Mouse (Mus musculus): ENCODE data around the gene Shoc2.

GRCm38 (mm10) chr19:53973656-53974055 is 29.6 kb downstream of the Shoc2 start:
- TF ChIP-seq GATA1 (IDR thresholded peaks at IDR 0.05; ENCODE audit: low read length) (no peak), TAL1 (IDR thresholded peaks at IDR 0.05; ENCODE audit: low read length) (no peak)

Measured in erythroblast, embryonic 14.5 days (primary cell).